ENCODE assay signal across 11 mouse cellular contexts in genomic region chr16:58136144-58136905, GRCm38 (mm10).
DNase-seq lines count a peak whose midpoint lies in the region; ATAC-seq and TF ChIP-seq lines count a peak whose summit lies in the region.
"Had no signal": no experiment of that assay in that cellular context is flagged by ENCODE, and none has a peak within 500 bp of the region (broad histone marks: within the 10 kb centered on the region; RNA-seq: fewer than 3 reads in every experiment).

No protein-coding gene starts in this region.

- 0 out of 2 replicates have a peak overlapping the region, but pooled peaks have one; percentile 23 for H3K4me2 ChIP-seq in embryonic facial prominence, embryonic 15.5 days (replicated peaks)
- peak overlapping the region; percentile 38 for H3K4me2 ChIP-seq in hindbrain, embryonic 14.5 days (replicated peaks)
- H3K4me2 ChIP-seq in neural tube, embryonic 13.5 days: peak overlapping the region; percentile 36
- H3K4me2 ChIP-seq: limb, embryonic 15.5 days had no signal

- no peak overlapping the region for H3K9ac ChIP-seq in embryonic facial prominence, embryonic 15.5 days
- no peak overlapping the region for H3K9ac ChIP-seq in hindbrain, embryonic 14.5 days
- no peak overlapping the region for H3K9ac ChIP-seq in neural tube, embryonic 13.5 days
- H3K9ac ChIP-seq: limb, embryonic 15.5 days had no signal

- no peaks in the 10 kb centered on the region for H3K27me3 ChIP-seq in kidney, adult 2 months (replicated peaks; ENCODE audit: control insufficient read depth, insufficient read depth, low read length)
- no peaks in the 10 kb centered on the region; the same call in 1 of the 2 replicates for H3K27me3 ChIP-seq in embryonic facial prominence, embryonic 15.5 days
- no peaks in the 10 kb centered on the region for H3K27me3 ChIP-seq in hindbrain, embryonic 14.5 days (ENCODE audit: control insufficient read depth, insufficient read depth, low read length)
- no peaks in the 10 kb centered on the region for H3K27me3 ChIP-seq in neural tube, embryonic 13.5 days
- no peaks in the 10 kb centered on the region for H3K27me3 ChIP-seq in limb, embryonic 10.5 days (ENCODE audit: low read depth, poor library complexity, severe bottlenecking)
- H3K27me3 ChIP-seq: limb, embryonic 15.5 days had no signal

- no peak for TF ChIP-seq CTCF in kidney, adult 2 months (conservative IDR thresholded peaks at IDR 0.05; ENCODE audit: insufficient read depth, insufficient read length, low read depth, low read length)

- no peaks in the 10 kb centered on the region for H3K9me3 ChIP-seq in embryonic facial prominence, embryonic 15.5 days (replicated peaks)
- no peaks in the 10 kb centered on the region for H3K9me3 ChIP-seq in hindbrain, embryonic 14.5 days (ENCODE audit: control insufficient read depth, low read length)
- no peaks in the 10 kb centered on the region for H3K9me3 ChIP-seq in neural tube, embryonic 13.5 days
- no peaks in the 10 kb centered on the region for H3K9me3 ChIP-seq in limb, embryonic 10.5 days (replicated peaks)
- H3K9me3 ChIP-seq: heart, embryonic 10.5 days; limb, embryonic 15.5 days had no signal

- no peak overlapping the region for H3K27ac ChIP-seq in kidney, adult 2 months (ENCODE audit: insufficient read depth, low read depth, low read length)
- no peak overlapping the region for H3K27ac ChIP-seq in embryonic facial prominence, embryonic 15.5 days (replicated peaks)
- no peak overlapping the region for H3K27ac ChIP-seq in hindbrain, embryonic 14.5 days
- no peak overlapping the region for H3K27ac ChIP-seq in neural tube, embryonic 13.5 days (replicated peaks)
- H3K27ac ChIP-seq in limb, embryonic 10.5 days: no peak overlapping the region
- H3K27ac ChIP-seq: heart, embryonic 10.5 days; limb, embryonic 15.5 days had no signal

- H3K36me3 ChIP-seq in kidney, adult 2 months (ENCODE audit: control insufficient read depth, insufficient read depth, low read length): no peaks in the 10 kb centered on the region
- no peaks in the 10 kb centered on the region for H3K36me3 ChIP-seq in embryonic facial prominence, embryonic 15.5 days
- H3K36me3 ChIP-seq in hindbrain, embryonic 14.5 days (replicated peaks; ENCODE audit: control insufficient read depth, insufficient read depth): no peaks in the 10 kb centered on the region
- no peaks in the 10 kb centered on the region for H3K36me3 ChIP-seq in neural tube, embryonic 13.5 days
- H3K36me3 ChIP-seq in limb, embryonic 10.5 days: no peaks in the 10 kb centered on the region
- H3K36me3 ChIP-seq: heart, embryonic 10.5 days; limb, embryonic 15.5 days had no signal

- no peak for TF ChIP-seq POLR2A in kidney, adult 2 months (IDR thresholded peaks at IDR 0.05; ENCODE audit: low read depth, low read length)

- 0 out of 2 replicates have a peak, but pooled peaks have one; percentile 43 for ATAC-seq in embryonic facial prominence, embryonic 15.5 days (ENCODE audit: insufficient number of reproducible peaks, low FRiP score, low TSS enrichment, low read depth)
- peak; percentile 93 for ATAC-seq in hindbrain, embryonic 14.5 days (ENCODE audit: low FRiP score)
- ATAC-seq in neural tube, embryonic 13.5 days (ENCODE audit: low read depth): peak; percentile 91

- no peaks in the 10 kb centered on the region for H3K4me1 ChIP-seq in kidney, adult 2 months (ENCODE audit: control insufficient read depth, insufficient read depth, low read length)
- H3K4me1 ChIP-seq in embryonic facial prominence, embryonic 15.5 days: peaks cover 5% of the 10 kb centered on the region; the same call in 1 of the 2 replicates
- H3K4me1 ChIP-seq in hindbrain, embryonic 14.5 days (replicated peaks; ENCODE audit: control insufficient read depth, insufficient read depth, low read length): peaks cover 3% of the 10 kb centered on the region
- H3K4me1 ChIP-seq in neural tube, embryonic 13.5 days (replicated peaks): peaks cover 6% of the 10 kb centered on the region
- H3K4me1 ChIP-seq in limb, embryonic 10.5 days: no peaks in the 10 kb centered on the region
- H3K4me1 ChIP-seq: heart, embryonic 10.5 days had no signal

- H3K4me3 ChIP-seq in kidney, adult 2 months (ENCODE audit: insufficient read depth, low read depth, low read length): no peak overlapping the region
- H3K4me3 ChIP-seq in embryonic facial prominence, embryonic 15.5 days (replicated peaks): peak overlapping the region; percentile 11; the same call in 1 of the 2 replicates
- no peak overlapping the region for H3K4me3 ChIP-seq in hindbrain, embryonic 14.5 days (replicated peaks; ENCODE audit: low read length)
- no peak overlapping the region for H3K4me3 ChIP-seq in neural tube, embryonic 13.5 days
- no peak overlapping the region for H3K4me3 ChIP-seq in limb, embryonic 10.5 days
- H3K4me3 ChIP-seq: heart, embryonic 10.5 days; limb, embryonic 15.5 days had no signal

- DNase-seq in kidney, adult 2 months: peak; percentile 16
- DNase-seq in kidney, postnatal 25 days: no peak
- peak; percentile 82 for DNase-seq in hindbrain, embryonic 14.5 days (ENCODE audit: low spot score)
- DNase-seq in limb, embryonic 10.5 days (ENCODE audit: low spot score): no peak
- DNase-seq in thymus, postnatal 14 days: no peak
- DNase-seq: cerebellum, adult 11-12 months; thymus, adult 2 months had no signal

- 77% methylated on average over 12 of the region's 12 CpGs for WGBS in kidney, adult 2 months
- 38% methylated on average over 12 of the region's 12 CpGs for WGBS in embryonic facial prominence, embryonic 15.5 days
- 31% methylated on average over 12 of the region's 12 CpGs for WGBS in hindbrain, embryonic 14.5 days
- WGBS in neural tube, embryonic 13.5 days: 34% methylated on average over 12 of the region's 12 CpGs
- WGBS in limb, embryonic 10.5 days: 86% methylated on average over 12 of the region's 12 CpGs

Comparison
In these comparisons a context has a peak if more than half of its experiments do, and no peak if none do; other contexts are left out.
1. DNase-seq: peak in kidney, adult 2 months (single experiment) and hindbrain, embryonic 14.5 days (single experiment); none in kidney, postnatal 25 days (0 of 2), limb, embryonic 10.5 days (single experiment) and thymus, postnatal 14 days (single experiment).
2. ATAC-seq: peak in every context shown above with its lines; median percentile 93 in hindbrain, embryonic 14.5 days; 91 in neural tube, embryonic 13.5 days; 43 in embryonic facial prominence, embryonic 15.5 days.
3. Peak in every context shown above with its lines, with median percentiles within 50 percentile points of each other: H3K4me2 ChIP-seq.